Mouse (Mus musculus): ENCODE results near the gene Chat.

DNA sequence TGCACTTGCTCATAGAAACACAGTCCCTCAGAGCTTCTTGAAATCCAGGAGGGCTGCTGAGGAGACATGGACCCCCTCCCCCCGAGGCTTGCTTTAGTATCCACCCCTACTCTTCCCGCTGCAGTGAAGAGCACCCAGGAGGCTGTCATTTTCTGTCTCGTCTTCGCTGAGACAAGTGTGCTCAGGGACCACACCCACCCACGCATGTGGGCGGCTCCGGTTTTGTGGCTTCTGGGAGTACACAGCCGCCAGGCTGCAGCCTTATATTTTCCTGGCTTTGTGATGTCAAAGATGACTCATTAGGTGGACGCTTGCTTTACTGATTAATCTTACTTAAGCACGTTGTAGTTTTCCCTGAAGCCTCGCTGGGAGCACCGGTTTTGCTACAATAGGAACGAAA, 26.7 kb upstream of the Chat start:
- TF ChIP-seq CTCF (IDR thresholded peaks at IDR 0.05; ENCODE audit: insufficient read depth, low read length) (no peak), POLR2A (IDR thresholded peaks at IDR 0.05; ENCODE audit: borderline replicate concordance, extremely low read depth, low read depth, low read length) (no peak)

Data from lung, adult 2 months (tissue).